Mouse (Mus musculus) erythroblast, embryonic 14.5 days (primary cell): ENCODE measurements around the gene Krba1. TPM values are rescaled to one million over a fixed set of nuclear protein-coding genes. Genes with fewer than 3 reads are reported as not detected.

ENCODE experiments used
- H3K27me3 ChIP-seq: 2 replicates; pipeline ENCODE4 v1.6.1; 2012; ENCODE audit warnings: inconsistent platforms; ENCODE audit not compliant: control insufficient read depth
- H3K36me3 ChIP-seq: 2 replicates; pipeline ENCODE4 v1.6.1; 2012; ENCODE audit warnings: mild to moderate bottlenecking, inconsistent platforms; ENCODE audit not compliant: control insufficient read depth
- H3K4me1 ChIP-seq: 2 replicates; pipeline ENCODE4 v1.6.1; 2012; ENCODE audit warnings: inconsistent platforms; ENCODE audit not compliant: control insufficient read depth
- H3K4me3 ChIP-seq: replicated peaks from 2 replicates; pipeline ENCODE3; 2012; ENCODE audit warnings: moderate library complexity, mild to moderate bottlenecking, inconsistent platforms
- H3K9me3 ChIP-seq: 2 replicates; pipeline ENCODE4 v1.6.1; 2012; ENCODE audit warnings: low read length, inconsistent platforms, mixed read lengths; ENCODE audit not compliant: control insufficient read depth
- GATA1 ChIP-seq: IDR thresholded peaks from 2 replicates; pipeline ENCODE4 v1.6.1; 2012; ENCODE audit warnings: low read length, inconsistent platforms, mixed read lengths
- TAL1 ChIP-seq: IDR thresholded peaks from 3 replicates; pipeline ENCODE4 v1.6.1; 2012; ENCODE audit warnings: low read length, inconsistent platforms, mixed read lengths
- polyA plus RNA-seq: library from polyadenylated mRNA; stranded (reverse); fragments of >175 nt; gene quantifications from 2 replicates; pipeline ENCODE4 v1.2.3, GENCODE M21; 2012

Gene Krba1
- polyA plus RNA-seq, 1 experiment, result 0.06 TPM

- Histone ChIP-seq H3K4me3 (no peak overlapping the region), H3K4me1 (no peaks in the 10 kb centered on the region), H3K36me3 (no peaks in the 10 kb centered on the region; the same call in 1 of the 2 replicates), H3K27me3 (no peaks in the 10 kb centered on the region), H3K9me3 (no peaks in the 10 kb centered on the region)
- TF ChIP-seq GATA1 (no peak), TAL1 (no peak)
Observed at GRCm38 (mm10) chr6:48404071-48404470, 8.7 kb downstream of the Krba1 start.

- Histone ChIP-seq H3K4me1 (no peaks in the 10 kb centered on the region), H3K4me3 (no peak overlapping the region), H3K9me3 (no peaks in the 10 kb centered on the region), H3K27me3 (no peaks in the 10 kb centered on the region), H3K36me3 (peaks cover 11% of the 10 kb centered on the region; the same call in 1 of the 2 replicates)
- TF ChIP-seq GATA1 (no peak), TAL1 (no peak)
Observed at GRCm38 (mm10) chr6:48409726-48410343, 14.4 kb downstream of the Krba1 start.

- Histone ChIP-seq H3K4me3 (no peak overlapping the region), H3K9me3 (no peaks in the 10 kb centered on the region), H3K4me1 (no peaks in the 10 kb centered on the region), H3K27me3 (no peaks in the 10 kb centered on the region), H3K36me3 (peaks cover 13% of the 10 kb centered on the region; the same call in 1 of the 2 replicates)
- TF ChIP-seq GATA1 (no peak), TAL1 (no peak)
Observed at GRCm38 (mm10) chr6:48410551-48410950, 15.2 kb downstream of the Krba1 start.

GRCm38 (mm10) chr6:48411193-48412092 is 16.1 kb downstream of the Krba1 start:
- Histone ChIP-seq H3K4me3 (no peak overlapping the region), H3K9me3 (no peaks in the 10 kb centered on the region), H3K36me3 (peaks cover 17% of the 10 kb centered on the region), H3K27me3 (no peaks in the 10 kb centered on the region), H3K4me1 (no peaks in the 10 kb centered on the region)
- no peak for TF ChIP-seq GATA1
- TF ChIP-seq TAL1, result no peak

- TF ChIP-seq GATA1 (no peak), TAL1 (no peak)
- Histone ChIP-seq H3K36me3 (peaks cover 18% of the 10 kb centered on the region), H3K9me3 (no peaks in the 10 kb centered on the region), H3K4me3 (no peak overlapping the region), H3K4me1 (no peaks in the 10 kb centered on the region), H3K27me3 (no peaks in the 10 kb centered on the region)
Observed at GRCm38 (mm10) chr6:48412147-48412546, 16.8 kb downstream of the Krba1 start.

GRCm38 (mm10) chr6:48412662-48413061 is 17.3 kb downstream of the Krba1 start:
- Histone ChIP-seq H3K4me1 (no peaks in the 10 kb centered on the region), H3K27me3 (no peaks in the 10 kb centered on the region), H3K4me3 (no peak overlapping the region), H3K9me3 (no peaks in the 10 kb centered on the region), H3K36me3 (peaks cover 18% of the 10 kb centered on the region)
- TF ChIP-seq GATA1, result no peak
- no peak for TF ChIP-seq TAL1

GRCm38 (mm10) chr6:48413081-48413480 is 17.7 kb downstream of the Krba1 start:
- TF ChIP-seq GATA1, result no peak
- TF ChIP-seq TAL1, result no peak
- no peaks in the 10 kb centered on the region for H3K27me3 ChIP-seq
- no peak overlapping the region for H3K4me3 ChIP-seq
- no peaks in the 10 kb centered on the region for H3K9me3 ChIP-seq
- H3K4me1 ChIP-seq, result no peaks in the 10 kb centered on the region
- peaks cover 18% of the 10 kb centered on the region for H3K36me3 ChIP-seq

- Histone ChIP-seq H3K4me1 (no peaks in the 10 kb centered on the region), H3K4me3 (no peak overlapping the region), H3K27me3 (no peaks in the 10 kb centered on the region), H3K9me3 (no peaks in the 10 kb centered on the region), H3K36me3 (peaks cover 18% of the 10 kb centered on the region)
- TF ChIP-seq TAL1 (no peak), GATA1 (no peak)
Observed at GRCm38 (mm10) chr6:48414886-48415285, 19.5 kb downstream of the Krba1 start.

- Histone ChIP-seq H3K9me3 (no peaks in the 10 kb centered on the region), H3K36me3 (peaks cover 18% of the 10 kb centered on the region), H3K27me3 (no peaks in the 10 kb centered on the region), H3K4me1 (no peaks in the 10 kb centered on the region), H3K4me3 (no peak overlapping the region)
- TF ChIP-seq GATA1 (no peak), TAL1 (no peak)
Observed at GRCm38 (mm10) chr6:48415636-48416035, 20.2 kb downstream of the Krba1 start.
